Mouse (Mus musculus) G1E (cell line): ENCODE measurements around the gene Sh3bp4. TPM values are rescaled to one million over a fixed set of nuclear protein-coding genes. Genes with fewer than 3 reads are reported as not detected.

Experiments
- ATAC-seq: 2 replicates; pipeline ENCODE4 v1.8.0; 2016; ENCODE audit warnings: mild to moderate bottlenecking; ENCODE audit not compliant: insufficient number of reproducible peaks, poor library complexity, low FRiP score, severe bottlenecking; ENCODE audit errors: extremely low read depth
- DNase-seq: peaks from one replicate; pipeline ENCODE4 v3.0.0; 2012; ENCODE audit warnings: low spot score
- H3K27me3 ChIP-seq: 2 replicates; pipeline ENCODE4 v1.6.1; 2012; ENCODE audit warnings: mild to moderate bottlenecking, low read length, inconsistent platforms; ENCODE audit not compliant: insufficient read depth
- H3K36me3 ChIP-seq: replicated peaks from 2 replicates; pipeline ENCODE3; 2012; ENCODE audit warnings: mild to moderate bottlenecking, inconsistent platforms
- H3K4me1 ChIP-seq: 2 replicates; pipeline ENCODE4 v1.6.1; 2012; ENCODE audit warnings: low read depth, low read length, inconsistent platforms, mixed read lengths; ENCODE audit not compliant: insufficient read depth
- H3K4me3 ChIP-seq: 2 replicates; pipeline ENCODE4 v1.5.1; 2012; ENCODE audit warnings: low read depth, mild to moderate bottlenecking, inconsistent platforms, low read length, moderate library complexity, mixed read lengths
- H3K9me3 ChIP-seq: replicated peaks from 2 replicates; pipeline ENCODE4 v1.6.1; 2012; ENCODE audit warnings: inconsistent platforms
- CTCF ChIP-seq: IDR thresholded peaks from 2 replicates; pipeline ENCODE4 v1.5.1; 2012; ENCODE audit warnings: low read depth, low read length, inconsistent platforms, mixed read lengths
- GATA1 ChIP-seq: IDR thresholded peaks from 2 replicates; pipeline ENCODE4 v1.6.1; 2012; ENCODE audit warnings: borderline replicate concordance, low read length, inconsistent platforms, mixed read lengths
- GATA2 ChIP-seq: IDR thresholded peaks from 2 replicates; pipeline ENCODE4 v1.6.1; 2012; ENCODE audit warnings: low read depth, low read length, inconsistent platforms, borderline replicate concordance
- POLR2AphosphoS5 ChIP-seq: IDR thresholded peaks from 2 replicates; pipeline ENCODE4 v1.6.1; 2012; ENCODE audit warnings: low read depth, low read length, inconsistent platforms; ENCODE audit not compliant: insufficient replicate concordance
- TAL1 ChIP-seq: conservative IDR thresholded peaks from 2 replicates; pipeline ENCODE4 v1.6.1; 2012; ENCODE audit warnings: low read depth, low read length, inconsistent platforms, mixed read lengths
- polyA plus RNA-seq: library from polyadenylated mRNA; stranded (reverse); fragments of >175 nt; gene quantifications from 2 replicates; pipeline ENCODE4 v1.2.3, GENCODE M21; 2012
- total RNA-seq, 2 experiments: library from RNA; stranded (forward) in 1 of 2; stranded (reverse) in 1 of 2; fragments of 200-1000 nt in 1 of 2; fragments of >200 nt in 1 of 2; fragmentation: Nextera tagmentation in 1 of 2; gene quantifications; 2 replicates each; pipeline ENCODE4 v1.2.3; 2014 to 2017

Gene Sh3bp4
- total and polyA plus RNA-seq, 3 experiments, result not detected

- Histone ChIP-seq H3K4me1 (no peaks in the 10 kb centered on the region), H3K36me3 (no peaks in the 10 kb centered on the region), H3K27me3 (no peaks in the 10 kb centered on the region), H3K4me3 (no peak overlapping the region), H3K9me3 (peaks cover 75% of the 10 kb centered on the region)
- no peak for ATAC-seq
- TF ChIP-seq GATA2, result no peak
- TF ChIP-seq CTCF, result no peak
- TF ChIP-seq POLR2AphosphoS5, result no peak
- TF ChIP-seq TAL1, result no peak
- no peak for TF ChIP-seq GATA1
- DNase-seq, result no peak
Measured at GRCm38 (mm10) chr1:89190621-89191020, 120.4 kb downstream of the Sh3bp4 start.

- DNase-seq, result no peak
- H3K36me3 ChIP-seq, result no peaks in the 10 kb centered on the region
- no peak for ATAC-seq
Measured at GRCm38 (mm10) chr1:89191127-89191740, 121.0 kb downstream of the Sh3bp4 start.

GRCm38 (mm10) chr1:89192536-89193220 is 122.5 kb downstream of the Sh3bp4 start:
- ATAC-seq, result no peak
- Histone ChIP-seq H3K4me3 (no peak overlapping the region), H3K27me3 (no peaks in the 10 kb centered on the region), H3K4me1 (no peaks in the 10 kb centered on the region), H3K9me3 (peaks cover 72% of the 10 kb centered on the region), H3K36me3 (no peaks in the 10 kb centered on the region)
- TF ChIP-seq POLR2AphosphoS5, result no peak
- no peak for TF ChIP-seq GATA1
- no peak for TF ChIP-seq TAL1
- no peak for TF ChIP-seq GATA2
- TF ChIP-seq CTCF, result no peak
- DNase-seq, result no peak

More at GRCm38 (mm10) chr1:89191127-89191740, 121.0 kb downstream of the Sh3bp4 start:
- H3K27me3 ChIP-seq, result no peaks in the 10 kb centered on the region
- TF ChIP-seq GATA2 (no peak), POLR2AphosphoS5 (no peak), TAL1 (no peak), GATA1 (no peak), CTCF (no peak)
- no peak overlapping the region for H3K4me3 ChIP-seq
- H3K9me3 ChIP-seq, result peaks cover 75% of the 10 kb centered on the region
- H3K4me1 ChIP-seq, result no peaks in the 10 kb centered on the region

- DNase-seq, result no peak
- peaks cover 67% of the 10 kb centered on the region for H3K9me3 ChIP-seq
- H3K4me3 ChIP-seq, result no peak overlapping the region
- H3K4me1 ChIP-seq, result no peaks in the 10 kb centered on the region
- TF ChIP-seq GATA1 (no peak), TAL1 (no peak), CTCF (no peak), GATA2 (no peak), POLR2AphosphoS5 (no peak)
- H3K36me3 ChIP-seq, result no peaks in the 10 kb centered on the region
- ATAC-seq, result no peak
- no peaks in the 10 kb centered on the region for H3K27me3 ChIP-seq
Measured at GRCm38 (mm10) chr1:89193576-89193975, 123.4 kb downstream of the Sh3bp4 start.

- peaks cover 60% of the 10 kb centered on the region for H3K9me3 ChIP-seq
- TF ChIP-seq CTCF, result no peak
- no peak for TF ChIP-seq TAL1
- no peak for TF ChIP-seq GATA1
- ATAC-seq (no peak), DNase-seq (no peak)
- no peaks in the 10 kb centered on the region for H3K4me1 ChIP-seq
- no peaks in the 10 kb centered on the region for H3K27me3 ChIP-seq
- H3K4me3 ChIP-seq, result no peak overlapping the region
- no peaks in the 10 kb centered on the region for H3K36me3 ChIP-seq
Measured at GRCm38 (mm10) chr1:89195827-89196712, 125.9 kb downstream of the Sh3bp4 start.
